ENCODE assay signal across 9 mouse cellular contexts in the genomic region with DNA sequence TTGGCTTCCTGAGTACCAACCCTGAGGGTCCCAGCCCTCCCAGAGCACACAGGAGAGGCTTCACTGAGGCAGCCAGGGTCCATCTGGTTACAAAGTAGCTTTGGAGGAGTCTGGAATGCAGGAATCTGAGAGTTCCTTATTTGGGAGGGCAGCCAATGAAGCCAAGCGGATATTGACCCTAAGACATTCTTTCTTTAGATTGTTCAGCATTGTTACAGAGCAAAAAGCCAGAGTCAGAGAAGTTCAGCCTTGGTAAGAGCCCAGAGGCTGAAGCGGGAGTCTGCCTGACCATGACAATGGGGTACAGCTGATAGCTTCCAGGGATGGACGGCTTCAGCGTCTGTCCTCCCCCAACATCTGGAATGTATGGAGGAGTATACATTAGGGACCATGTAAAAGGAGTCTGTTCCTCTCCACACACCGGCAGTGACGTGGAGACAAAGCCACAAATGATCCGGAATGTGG. TPM values are rescaled to one million over a fixed set of nuclear protein-coding genes. Genes with fewer than 3 reads are reported as not detected.
DNase-seq lines count a peak whose midpoint lies in the region; ATAC-seq and TF ChIP-seq lines count a peak whose summit lies in the region.
"Had no signal": no experiment of that assay in that cellular context is flagged by ENCODE, and none has a peak within 500 bp of the region (broad histone marks: within the 10 kb centered on the region; RNA-seq: fewer than 3 reads in every experiment).

No protein-coding gene starts in this region.

- H3K4me1 ChIP-seq in testis, adult 2 months (ENCODE audit: control insufficient read depth, insufficient read depth, low read length) = peaks cover 17% of the 10 kb centered on the region
- H3K4me1 ChIP-seq in heart, postnatal 0 days (ENCODE audit: control insufficient read depth, insufficient read depth) = peaks cover 50% of the 10 kb centered on the region
- peaks cover 41% of the 10 kb centered on the region for H3K4me1 ChIP-seq in limb, embryonic 10.5 days
- H3K4me1 ChIP-seq in midbrain, embryonic 16.5 days (ENCODE audit: control insufficient read depth, insufficient read depth, low read length) = peaks cover 14% of the 10 kb centered on the region; the same call in 1 of the 2 replicates

- TF ChIP-seq EP300 in heart, postnatal 0 days (IDR thresholded peaks at IDR 0.05; ENCODE audit: low read depth) = no peak

- no peak overlapping the region for H3K9ac ChIP-seq in heart, postnatal 0 days (replicated peaks; ENCODE audit: low read depth, low read length)
- no peak overlapping the region for H3K9ac ChIP-seq in midbrain, embryonic 16.5 days (ENCODE audit: low read depth, low read length)
- H3K9ac ChIP-seq: hindbrain, embryonic 15.5 days had no signal

- H3K36me3 ChIP-seq in testis, adult 2 months (ENCODE audit: control insufficient read depth, insufficient read depth, low read length) = no peaks in the 10 kb centered on the region
- H3K36me3 ChIP-seq in heart, postnatal 0 days (replicated peaks; ENCODE audit: control insufficient read depth, insufficient read depth, low read length) = no peaks in the 10 kb centered on the region
- peaks cover 19% of the 10 kb centered on the region for H3K36me3 ChIP-seq in limb, embryonic 10.5 days
- no peaks in the 10 kb centered on the region for H3K36me3 ChIP-seq in midbrain, embryonic 16.5 days (ENCODE audit: control insufficient read depth, insufficient read depth, low read length)
- H3K36me3 ChIP-seq: hindbrain, embryonic 15.5 days had no signal

- 29% methylated on average over 7 of the region's 7 CpGs for WGBS in heart, postnatal 0 days
- 67% methylated on average over 7 of the region's 7 CpGs for WGBS in limb, embryonic 10.5 days
- 46% methylated on average over 7 of the region's 7 CpGs for WGBS in midbrain, embryonic 16.5 days

- H3K4me2 ChIP-seq in heart, postnatal 0 days (ENCODE audit: low read depth, low read length) = peak overlapping the region; percentile 50
- H3K4me2 ChIP-seq in midbrain, embryonic 16.5 days (ENCODE audit: low read length) = no peak overlapping the region
- H3K4me2 ChIP-seq: hindbrain, embryonic 15.5 days had no signal

- DNase-seq in testis, postnatal 10 days (ENCODE audit: low spot score) = no peak
- peak; percentile 81 for DNase-seq in heart, postnatal 0 days (ENCODE audit: low spot score)
- peak; percentile 36 for DNase-seq in limb, embryonic 10.5 days (ENCODE audit: low spot score)
- peak; percentile 53 for DNase-seq in yolk sac, embryonic 10.5 days (ENCODE audit: low spot score)
- no peak for DNase-seq in adrenal gland, postnatal 25 days

- no peaks in the 10 kb centered on the region for H3K27me3 ChIP-seq in testis, adult 2 months (ENCODE audit: control insufficient read depth, insufficient read depth, low read length)
- H3K27me3 ChIP-seq in heart, postnatal 0 days (ENCODE audit: control insufficient read depth, insufficient read depth, low read length) = no peaks in the 10 kb centered on the region
- H3K27me3 ChIP-seq in limb, embryonic 10.5 days (ENCODE audit: low read depth, poor library complexity, severe bottlenecking) = no peaks in the 10 kb centered on the region
- H3K27me3 ChIP-seq in midbrain, embryonic 16.5 days (ENCODE audit: control insufficient read depth, insufficient read depth, low read depth, low read length) = no peaks in the 10 kb centered on the region
- H3K27me3 ChIP-seq: hindbrain, embryonic 15.5 days had no signal

- peak overlapping the region; percentile 44; the same call in 1 of the 2 replicates for H3K27ac ChIP-seq in testis, adult 2 months (ENCODE audit: control insufficient read depth, insufficient read depth, low read depth, low read length)
- peak overlapping the region; percentile 88 for H3K27ac ChIP-seq in heart, postnatal 0 days (ENCODE audit: low read depth)
- H3K27ac ChIP-seq in limb, embryonic 10.5 days = peak overlapping the region; percentile 72
- H3K27ac ChIP-seq in midbrain, embryonic 16.5 days (ENCODE audit: low read length) = no peak overlapping the region
- H3K27ac ChIP-seq: hindbrain, embryonic 15.5 days had no signal

- ATAC-seq in heart, postnatal 0 days (ENCODE audit: insufficient read depth, low read depth) = peak; percentile 26; the same call in 1 of the 2 replicates
- no peak for ATAC-seq in inflammation-experienced regulatory T-cells, adult 6 months
- no peak for ATAC-seq in midbrain, embryonic 16.5 days

- TF ChIP-seq POLR2A in testis, adult 2 months (IDR thresholded peaks at IDR 0.05; ENCODE audit: control insufficient read depth, low read depth, low read length) = no peak

- H3K9me3 ChIP-seq in heart, postnatal 0 days (replicated peaks; ENCODE audit: control insufficient read depth, low read length) = no peaks in the 10 kb centered on the region
- H3K9me3 ChIP-seq in limb, embryonic 10.5 days (replicated peaks) = no peaks in the 10 kb centered on the region
- H3K9me3 ChIP-seq in midbrain, embryonic 16.5 days (replicated peaks; ENCODE audit: control insufficient read depth, low read length, poor library complexity, severe bottlenecking) = no peaks in the 10 kb centered on the region; the same call in 1 of the 2 replicates
- H3K9me3 ChIP-seq: hindbrain, embryonic 15.5 days had no signal

- no peak for TF ChIP-seq CTCF in testis, adult 2 months (IDR thresholded peaks at IDR 0.05; ENCODE audit: control insufficient read depth, insufficient read depth, insufficient replicate concordance, low read depth, low read length)
- no peak for TF ChIP-seq CTCF in heart, postnatal 0 days (IDR thresholded peaks at IDR 0.05; ENCODE audit: low read depth)

- peak overlapping the region; percentile 71 for H3K4me3 ChIP-seq in testis, adult 2 months (ENCODE audit: control insufficient read depth, low read depth, low read length)
- H3K4me3 ChIP-seq in heart, postnatal 0 days (ENCODE audit: low read depth, low read length) = peak overlapping the region; percentile 20
- H3K4me3 ChIP-seq in limb, embryonic 10.5 days = no peak overlapping the region
- H3K4me3 ChIP-seq in midbrain, embryonic 16.5 days (ENCODE audit: low read depth, low read length) = no peak overlapping the region
- H3K4me3 ChIP-seq: hindbrain, embryonic 15.5 days had no signal

RNA-seq across cellular contexts. Expression of a gene that starts 28.9 kb away (rescaled TPM):
- polyA plus RNA-seq in testis, adult 2 months (2012; rRNA removed) = 18.5 and 19.5 TPM in 2 replicates
- total RNA-seq in heart, postnatal 0 days (2014; rRNA removed; ENCODE audit: low replicate concordance) = 4.2 and 9.0 TPM in 2 replicates
- 3.9 and 4.1 TPM in 2 replicates for polyA plus RNA-seq in heart, postnatal 0 days (2015; fragmentation: Nextera tagmentation; extraction: Ambion mirVana)
- polyA plus RNA-seq in limb, embryonic 10.5 days (2016; fragmentation: Nextera tagmentation; extraction: Ambion mirVana) = 2.4 and 3.0 TPM in 2 replicates
- 26.0 and 33.3 TPM in 2 replicates for total RNA-seq in adrenal gland, postnatal 25 days (2021)
- polyA plus RNA-seq in inflammation-experienced regulatory T-cells, adult 6 months (2017; shearing (Covaris generic)) = 1 to 10 TPM; 1.1 to 2.5 (median 2.1) TPM
- polyA plus RNA-seq in midbrain, embryonic 16.5 days (2015; fragmentation: Nextera tagmentation; extraction: Ambion mirVana) = 1.0 and 1.7 TPM in 2 replicates

RNA-seq across cellular contexts. Expression of a gene that starts 42.1 kb away (rescaled TPM):
- 371 and 389 TPM in 2 replicates for polyA plus RNA-seq in testis, adult 2 months (2012; rRNA removed)
- not detected in 2 replicates for total RNA-seq in heart, postnatal 0 days (2014; rRNA removed; ENCODE audit: low replicate concordance)
- polyA plus RNA-seq in heart, postnatal 0 days (2015; fragmentation: Nextera tagmentation; extraction: Ambion mirVana) = not detected in 2 replicates
- polyA plus RNA-seq in limb, embryonic 10.5 days (2016; fragmentation: Nextera tagmentation; extraction: Ambion mirVana) = 0.24 and 0.38 TPM in 2 replicates
- not detected in 2 replicates for total RNA-seq in adrenal gland, postnatal 25 days (2021)
- polyA plus RNA-seq in inflammation-experienced regulatory T-cells, adult 6 months (2017; shearing (Covaris generic)) = under 1 TPM in 1 of 3 experiments, not detected in 2; 0.24 TPM
- 0.39 and 0.49 TPM in 2 replicates for polyA plus RNA-seq in midbrain, embryonic 16.5 days (2015; fragmentation: Nextera tagmentation; extraction: Ambion mirVana)

Comparison
In these comparisons a context has a peak if more than half of its experiments do, and no peak if none do; other contexts are left out.
1. H3K4me3 ChIP-seq: peak in testis, adult 2 months (single experiment) and heart, postnatal 0 days (single experiment); none in limb, embryonic 10.5 days (single experiment) and midbrain, embryonic 16.5 days (single experiment).
2. DNase-seq: peak in heart, postnatal 0 days (single experiment), limb, embryonic 10.5 days (single experiment) and yolk sac, embryonic 10.5 days (single experiment); none in testis, postnatal 10 days (single experiment) and adrenal gland, postnatal 25 days (single experiment).
3. RNA of a gene that starts 42.1 kb away (polyA plus RNA-seq): 371 to 389 TPM in testis, adult 2 months; 0.39 to 0.49 TPM in midbrain, embryonic 16.5 days, 0.24 to 0.38 TPM in limb, embryonic 10.5 days, 0.24 TPM in inflammation-experienced regulatory T-cells, adult 6 months and not detected in heart, postnatal 0 days; every median in the first group is over 100 times any median in the second.